Mouse (Mus musculus): ENCODE measurements around the gene Lrmda. TPM values are rescaled to one million over a fixed set of nuclear protein-coding genes. Genes with fewer than 3 reads are reported as not detected.
A peak's percentile ranks its signal among the peaks of the same experiment; 100 is the strongest.
"Not testable (repeated sequence)": the region's sequence is repeated elsewhere in the genome, so short reads cannot be mapped to it uniquely, and the experiment has no call there.

The Lrmda gene
- total RNA-seq, 2 experiments from 2014 or later = 0.57 to 0.62 TPM

GRCm38 (mm10) chr14:22573585-22573984 is 554.1 kb downstream of the Lrmda start:
- no peak for DNase-seq (ENCODE audit: low spot score in 2 of 2)

GRCm38 (mm10) chr14:22574006-22574405 is 554.5 kb downstream of the Lrmda start:
- DNase-seq (ENCODE audit: low spot score in 2 of 2) = no peak

- DNase-seq (ENCODE audit: low spot score in 2 of 2) = no peak
These were observed 556.9 kb downstream of the Lrmda start for GRCm38 (mm10) chr14:22576441-22576840.

- peak; percentile 15 to 33 for DNase-seq (ENCODE audit: low spot score in 2 of 2)
These were observed 558.0 kb downstream of the Lrmda start for GRCm38 (mm10) chr14:22577411-22578037.

GRCm38 (mm10) chr14:22578224-22578623 is 558.7 kb downstream of the Lrmda start:
- peak; percentile 93 to 94 for DNase-seq (ENCODE audit: low spot score in 2 of 2)

GRCm38 (mm10) chr14:22578986-22579385 is 559.5 kb downstream of the Lrmda start:
- no peak for DNase-seq (ENCODE audit: low spot score in 2 of 2)

- no peak for DNase-seq (ENCODE audit: low spot score in 2 of 2)
These were observed 562.6 kb downstream of the Lrmda start for GRCm38 (mm10) chr14:22582065-22582464.

- no peak for DNase-seq (ENCODE audit: low spot score in 2 of 2)
These were observed 566.8 kb downstream of the Lrmda start for GRCm38 (mm10) chr14:22586281-22586680.

- DNase-seq (ENCODE audit: low spot score in 2 of 2) = no peak
These were observed 567.3 kb downstream of the Lrmda start for GRCm38 (mm10) chr14:22586796-22587195.

- no peak for DNase-seq (ENCODE audit: low spot score in 2 of 2)
These were observed 567.9 kb downstream of the Lrmda start for GRCm38 (mm10) chr14:22587285-22587957.

GRCm38 (mm10) chr14:22587958-22588296 is 568.4 kb downstream of the Lrmda start:
- DNase-seq (ENCODE audit: low spot score in 2 of 2) = no peak

- not testable (repeated sequence) for DNase-seq (ENCODE audit: low spot score in 2 of 2)
These were observed 568.9 kb downstream of the Lrmda start for GRCm38 (mm10) chr14:22588394-22588793.

- no peak for DNase-seq (ENCODE audit: low spot score in 2 of 2)
These were observed 570.1 kb downstream of the Lrmda start for GRCm38 (mm10) chr14:22589503-22590215.

- DNase-seq (ENCODE audit: low spot score in 2 of 2) = no peak
These were observed 571.7 kb downstream of the Lrmda start for GRCm38 (mm10) chr14:22591186-22591585.

GRCm38 (mm10) chr14:22597508-22597907 is 578.0 kb downstream of the Lrmda start:
- no peak for DNase-seq (ENCODE audit: low spot score in 2 of 2)

GRCm38 (mm10) chr14:22598638-22599037 is 579.1 kb downstream of the Lrmda start:
- no peak for DNase-seq (ENCODE audit: low spot score in 2 of 2)

GRCm38 (mm10) chr14:22600166-22600565 is 580.7 kb downstream of the Lrmda start:
- no peak for DNase-seq (ENCODE audit: low spot score in 2 of 2)

GRCm38 (mm10) chr14:22602308-22602707 is 582.8 kb downstream of the Lrmda start:
- DNase-seq (ENCODE audit: low spot score in 2 of 2) = no peak

- DNase-seq (ENCODE audit: low spot score in 2 of 2) = no peak
These were observed 589.1 kb downstream of the Lrmda start for GRCm38 (mm10) chr14:22608599-22608998.

GRCm38 (mm10) chr14:22609261-22610245 is 590.0 kb downstream of the Lrmda start:
- no peak for DNase-seq (ENCODE audit: low spot score in 2 of 2)

- DNase-seq (ENCODE audit: low spot score in 2 of 2) = no peak
These were observed 591.5 kb downstream of the Lrmda start for GRCm38 (mm10) chr14:22611011-22611410.
